Mouse (Mus musculus) MEL (cell line): ENCODE measurements around the gene Nupl2. TPM values are rescaled to one million over a fixed set of nuclear protein-coding genes. Genes with fewer than 3 reads are reported as not detected.

Experiments
- DNase-seq: peaks from one replicate; pipeline ENCODE4 v3.0.0; 2011; ENCODE audit warnings: low read depth, low spot score
- H3K27ac ChIP-seq: 2 replicates; pipeline ENCODE4 v1.5.1; 2012; ENCODE audit warnings: low read depth, mild to moderate bottlenecking, control low read depth, low read length, moderate library complexity; ENCODE audit not compliant: control insufficient read depth
- H3K27me3 ChIP-seq, 2 experiments: fragments of 150-350 bp in 1 of 2; sonication (generic) in 1 of 2; 2 replicates each; pipeline ENCODE4 v1.6.1; 2012; ENCODE audit warnings: low read length in 2 of 2, mild to moderate bottlenecking in 2 of 2, improper control_type of control experiment in 1 of 2, moderate library complexity in 1 of 2; ENCODE audit not compliant: insufficient read depth in 2 of 2, control insufficient read depth in 1 of 2
- H3K36me3 ChIP-seq, 2 experiments: 2 replicates each; pipeline ENCODE4 v1.6.1; 2012 to 2014; ENCODE audit warnings: low read length in 2 of 2, improper control_type of control experiment in 1 of 2, inconsistent platforms in 1 of 2, mild to moderate bottlenecking in 1 of 2; ENCODE audit not compliant: insufficient read depth in 2 of 2, control insufficient read depth in 1 of 2
- H3K4me1 ChIP-seq, 2 experiments: fragments of 150-350 bp in 1 of 2; sonication (generic) in 1 of 2; 2 replicates each; pipeline ENCODE4 v1.6.1; 2012; ENCODE audit warnings: low read length in 2 of 2, improper control_type of control experiment in 1 of 2, mild to moderate bottlenecking in 1 of 2; ENCODE audit not compliant: insufficient read depth in 2 of 2, control insufficient read depth in 1 of 2
- H3K4me3 ChIP-seq, 2 experiments: fragments of 150-350 bp in 1 of 2; sonication (generic) in 1 of 2; 2 replicates each; pipeline ENCODE4 v1.5.1; 2012; ENCODE audit warnings: low read depth in 2 of 2, low read length in 2 of 2, mild to moderate bottlenecking in 2 of 2, moderate library complexity in 2 of 2, control low read depth in 1 of 2, improper control_type of control experiment in 1 of 2; ENCODE audit not compliant: control insufficient read depth in 1 of 2, insufficient read depth in 1 of 2
- H3K79me2 ChIP-seq: 2 replicates; pipeline ENCODE4 v1.6.1; 2012; ENCODE audit warnings: mild to moderate bottlenecking, low read length, moderate library complexity; ENCODE audit not compliant: control insufficient read depth, poor library complexity, insufficient read depth
- H3K9ac ChIP-seq: 2 replicates; pipeline ENCODE4 v1.6.1; 2012; ENCODE audit warnings: low read depth, mild to moderate bottlenecking, control low read depth, low read length, moderate library complexity; ENCODE audit not compliant: control insufficient read depth, poor library complexity, severe bottlenecking
- H3K9me3 ChIP-seq: fragments of 150-350 bp; sonication (generic); replicated peaks from 2 replicates; pipeline ENCODE4 v1.6.1; 2012; ENCODE audit warnings: mild to moderate bottlenecking, low read length, improper control_type of control experiment, moderate library complexity; ENCODE audit not compliant: insufficient read depth
- BHLHE40 ChIP-seq: IDR thresholded peaks from 2 replicates; pipeline ENCODE4 v1.6.1; 2012; ENCODE audit warnings: low read depth, mild to moderate bottlenecking, inconsistent platforms, low read length, improper control_type of control experiment, borderline replicate concordance
- CHD1 ChIP-seq: IDR thresholded peaks from 2 replicates; pipeline ENCODE4 v1.6.1; 2012; ENCODE audit warnings: low read depth, mild to moderate bottlenecking, inconsistent platforms, low read length, improper control_type of control experiment
- CHD2 ChIP-seq: IDR thresholded peaks from 2 replicates; pipeline ENCODE4 v1.6.1; 2011; ENCODE audit warnings: low read length, improper control_type of control experiment
- CTCF ChIP-seq, 3 experiments: IDR thresholded peaks in 2 of 3; conservative IDR thresholded peaks in 1 of 3; 2 replicates each; pipeline ENCODE4 v1.5.1; 2011 to 2012; ENCODE audit warnings: low read length in 3 of 3, low read depth in 2 of 3, mild to moderate bottlenecking in 2 of 3, improper control_type of control experiment in 1 of 3, inconsistent platforms in 1 of 3, mixed read lengths in 1 of 3, moderate library complexity in 1 of 3; ENCODE audit not compliant: control insufficient read depth in 1 of 3, insufficient read depth in 1 of 3, poor library complexity in 1 of 3, severe bottlenecking in 1 of 3
- E2F4 ChIP-seq: IDR thresholded peaks from 2 replicates; pipeline ENCODE4 v1.6.1; 2011; ENCODE audit warnings: low read depth, low read length, improper control_type of control experiment, borderline replicate concordance
- ELF1 ChIP-seq: IDR thresholded peaks from 2 replicates; pipeline ENCODE4 v1.6.1; 2014; ENCODE audit warnings: low read depth, mild to moderate bottlenecking, inconsistent platforms, low read length, improper control_type of control experiment, moderate library complexity
- EP300 ChIP-seq, 2 experiments: IDR thresholded peaks; 2 replicates each; pipeline ENCODE4 v1.6.1; 2011; ENCODE audit warnings: improper control_type of control experiment in 2 of 2, low read length in 2 of 2, low read depth in 1 of 2, mild to moderate bottlenecking in 1 of 2
- ETS1 ChIP-seq: IDR thresholded peaks from 2 replicates; pipeline ENCODE4 v1.6.1; 2012; ENCODE audit warnings: low read depth, mild to moderate bottlenecking, inconsistent platforms, low read length, improper control_type of control experiment, moderate library complexity
- GABPA ChIP-seq: IDR thresholded peaks from 2 replicates; pipeline ENCODE4 v1.6.1; 2012; ENCODE audit warnings: low read depth, mild to moderate bottlenecking, inconsistent platforms, low read length, improper control_type of control experiment, moderate library complexity
- GATA1 ChIP-seq: IDR thresholded peaks from 2 replicates; pipeline ENCODE4 v1.6.1; 2011; ENCODE audit warnings: low read depth, low read length, improper control_type of control experiment
- HCFC1 ChIP-seq: IDR thresholded peaks from 2 replicates; pipeline ENCODE4 v1.6.1; 2012; ENCODE audit warnings: low read depth, mild to moderate bottlenecking, inconsistent platforms, low read length, improper control_type of control experiment, moderate library complexity
- JUND ChIP-seq: IDR thresholded peaks from 2 replicates; pipeline ENCODE4 v1.6.1; 2011; ENCODE audit warnings: low read depth, mild to moderate bottlenecking, improper control_type of control experiment, low read length
- KAT2A ChIP-seq: conservative IDR thresholded peaks from 2 replicates; pipeline ENCODE4 v1.6.1; 2012; ENCODE audit warnings: low read depth, low read length, improper control_type of control experiment, inconsistent platforms
- MAFK ChIP-seq: IDR thresholded peaks from 2 replicates; pipeline ENCODE4 v1.6.1; 2011; ENCODE audit warnings: low read depth, mild to moderate bottlenecking, low read length, improper control_type of control experiment, borderline replicate concordance
- MAX ChIP-seq: IDR thresholded peaks from 2 replicates; pipeline ENCODE4 v1.6.1; 2011; ENCODE audit warnings: low read length, improper control_type of control experiment
- MAZ ChIP-seq: IDR thresholded peaks from 2 replicates; pipeline ENCODE4 v1.6.1; 2012; ENCODE audit warnings: low read depth, mild to moderate bottlenecking, inconsistent platforms, low read length, improper control_type of control experiment
- MEF2A ChIP-seq: IDR thresholded peaks from 2 replicates; pipeline ENCODE4 v1.6.1; 2014; ENCODE audit warnings: low read depth, mild to moderate bottlenecking, inconsistent platforms, low read length, improper control_type of control experiment; ENCODE audit not compliant: poor library complexity, insufficient replicate concordance, severe bottlenecking; ENCODE audit errors: extremely low read depth
- MXI1 ChIP-seq: IDR thresholded peaks from 2 replicates; pipeline ENCODE4 v1.6.1; 2011; ENCODE audit warnings: mild to moderate bottlenecking, low read depth, low read length, improper control_type of control experiment
- MYB ChIP-seq: IDR thresholded peaks from 2 replicates; pipeline ENCODE4 v1.6.1; 2011; ENCODE audit warnings: mild to moderate bottlenecking, low read depth, low read length, improper control_type of control experiment
- MYC ChIP-seq: IDR thresholded peaks from 2 replicates; pipeline ENCODE4 v1.6.1; 2011; ENCODE audit warnings: low read depth, mild to moderate bottlenecking, low read length, improper control_type of control experiment, moderate library complexity
- NELFE ChIP-seq: IDR thresholded peaks from 2 replicates; pipeline ENCODE4 v1.6.1; 2011; ENCODE audit warnings: low read depth, low read length, improper control_type of control experiment
- POLR2AphosphoS2 ChIP-seq: IDR thresholded peaks from 2 replicates; pipeline ENCODE4 v1.6.1; 2011; ENCODE audit warnings: low read length, improper control_type of control experiment
- RAD21 ChIP-seq: IDR thresholded peaks from 2 replicates; pipeline ENCODE4 v1.6.1; 2011; ENCODE audit warnings: mild to moderate bottlenecking, low read depth, low read length, improper control_type of control experiment
- RCOR1 ChIP-seq: IDR thresholded peaks from 2 replicates; pipeline ENCODE4 v1.6.1; 2012; ENCODE audit warnings: low read depth, mild to moderate bottlenecking, inconsistent platforms, low read length, improper control_type of control experiment
- SIN3A ChIP-seq: IDR thresholded peaks from 2 replicates; pipeline ENCODE4 v1.6.1; 2012; ENCODE audit warnings: low read length, improper control_type of control experiment, inconsistent platforms
- SMC3 ChIP-seq: IDR thresholded peaks from 2 replicates; pipeline ENCODE4 v1.6.1; 2011; ENCODE audit warnings: low read depth, low read length, improper control_type of control experiment
- TAL1 ChIP-seq: IDR thresholded peaks from 2 replicates; pipeline ENCODE4 v1.6.1; 2012; ENCODE audit warnings: mild to moderate bottlenecking, inconsistent platforms, low read length, moderate library complexity, mixed read lengths
- TBP ChIP-seq: IDR thresholded peaks from 2 replicates; pipeline ENCODE4 v1.8.0; 2011; ENCODE audit warnings: low read depth, low read length, improper control_type of control experiment
- TCF12 ChIP-seq: IDR thresholded peaks from 2 replicates; pipeline ENCODE4 v1.6.1; 2014; ENCODE audit warnings: low read depth, mild to moderate bottlenecking, inconsistent platforms, low read length, improper control_type of control experiment, moderate library complexity
- UBTF ChIP-seq: IDR thresholded peaks from 2 replicates; pipeline ENCODE4 v1.6.1; 2012; ENCODE audit warnings: low read depth, mild to moderate bottlenecking, inconsistent platforms, low read length, improper control_type of control experiment, moderate library complexity, borderline replicate concordance; ENCODE audit not compliant: insufficient read depth
- USF1 ChIP-seq: IDR thresholded peaks from 2 replicates; pipeline ENCODE4 v1.6.1; 2014; ENCODE audit warnings: low read depth, mild to moderate bottlenecking, inconsistent platforms, low read length, improper control_type of control experiment, moderate library complexity
- USF2 ChIP-seq, 2 experiments: IDR thresholded peaks; 2 replicates each; pipeline ENCODE4 v1.6.1; 2011 to 2012; ENCODE audit warnings: improper control_type of control experiment in 2 of 2, low read length in 2 of 2, borderline replicate concordance in 1 of 2, inconsistent platforms in 1 of 2, low read depth in 1 of 2, mild to moderate bottlenecking in 1 of 2; ENCODE audit not compliant: insufficient read depth in 1 of 2
- ZC3H11A ChIP-seq: IDR thresholded peaks from 2 replicates; pipeline ENCODE4 v1.6.1; 2012; ENCODE audit warnings: low read depth, mild to moderate bottlenecking, inconsistent platforms, low read length, improper control_type of control experiment
- ZKSCAN1 ChIP-seq: IDR thresholded peaks from 2 replicates; pipeline ENCODE4 v1.6.1; 2012; ENCODE audit warnings: low read depth, mild to moderate bottlenecking, inconsistent platforms, low read length, improper control_type of control experiment, moderate library complexity
- ZMIZ1 ChIP-seq: IDR thresholded peaks from 2 replicates; pipeline ENCODE4 v1.6.1; 2012; ENCODE audit warnings: low read depth, mild to moderate bottlenecking, inconsistent platforms, low read length, improper control_type of control experiment, moderate library complexity
- ZNF384 ChIP-seq: IDR thresholded peaks from 2 replicates; pipeline ENCODE4 v1.6.1; 2012; ENCODE audit warnings: low read depth, mild to moderate bottlenecking, inconsistent platforms, low read length, improper control_type of control experiment
- polyA plus RNA-seq, 2 experiments: library from polyadenylated mRNA; stranded (reverse) in 1 of 2; unstranded in 1 of 2; fragments of >175 nt in 1 of 2; fragments of >200 nt in 1 of 2; gene quantifications; 2 replicates each; pipeline versions ENCODE4 v1.2.1 to v1.2.4; 2012; ENCODE audit warnings: low replicate concordance in 2 of 2, low read depth in 1 of 2; ENCODE audit not compliant: insufficient read length in 2 of 2, insufficient read depth in 1 of 2, missing spikeins in 1 of 2
- total RNA-seq: library from RNA; depleted of rRNA; stranded (reverse); fragments of 300-350 nt; gene quantifications from 2 replicates; pipeline ENCODE4 v1.2.3, GENCODE M21; 2012; rRNA removed

The Nupl2 gene
- total RNA-seq (11.9 and 13.8 TPM in 2 replicates), polyA plus RNA-seq (100 to 1,000 TPM in 1 of 2 experiments, 10 to 100 TPM in 1; 23.1 to 121 TPM)

DNA sequence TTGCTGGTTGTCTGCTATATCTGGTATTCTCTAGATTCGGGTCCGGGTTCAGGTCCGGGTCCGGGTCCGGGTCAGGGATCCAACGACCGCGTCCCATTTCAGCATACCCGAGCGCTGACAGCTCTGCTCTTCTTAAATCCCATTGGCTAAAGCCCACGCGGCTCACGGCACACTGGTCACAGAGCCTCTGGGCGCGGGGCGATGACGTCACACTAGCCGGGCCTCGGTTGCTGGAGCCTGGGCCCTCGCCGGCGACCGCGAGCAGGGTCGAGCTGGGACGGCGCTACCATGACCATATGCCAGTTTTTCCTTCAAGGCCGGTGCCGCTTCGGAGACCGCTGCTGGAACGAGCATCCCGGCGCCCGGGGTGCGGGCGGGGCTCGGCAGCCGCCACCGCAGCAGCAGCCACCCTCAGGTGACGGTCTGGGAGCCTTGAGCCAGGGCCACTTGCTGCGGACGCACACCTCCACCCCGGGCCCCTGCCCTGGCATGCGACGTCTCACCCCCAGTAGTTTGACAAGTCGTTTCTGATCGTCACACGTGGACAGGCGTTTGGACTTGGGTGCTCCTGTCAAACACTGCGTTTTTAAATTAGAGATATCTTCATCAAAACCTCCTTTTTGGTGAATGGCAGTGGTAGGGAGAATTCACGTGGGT, at the start of gene Nupl2:
Nupl2 (plus strand) TSS at position 175 of the 657 bp plus-strand sequence.
- Histone ChIP-seq H3K27ac (peak within 1 kb of the TSS; percentile 50), H3K9me3 (no peaks in the 10 kb centered on the region), H3K4me3 (peak within 1 kb of the TSS; percentile 73 to 78)
- TF ChIP-seq CHD2, result no peak
- TF ChIP-seq ZC3H11A, result no peak
- TF ChIP-seq MXI1, result peak; percentile 98
- peak; percentile 97 for TF ChIP-seq SIN3A
- TF ChIP-seq MAFK, result no peak
- no peak for TF ChIP-seq CHD1
- TF ChIP-seq ETS1, result peak; percentile 56; the same call in 1 of the 2 replicates
- TF ChIP-seq HCFC1, result peak; percentile 91
- no peak for TF ChIP-seq MEF2A
- peak; percentile 71; the same call in 1 of the 2 replicates for TF ChIP-seq MAX
- TF ChIP-seq TBP, result peak; percentile 63; the same call in 1 of the 2 replicates
- TF ChIP-seq ZKSCAN1, result no peak
- TF ChIP-seq CTCF (IDR thresholded peaks at IDR 0.05 in 2 of 3, conservative IDR thresholded peaks at IDR 0.05 in 1 of 3; ENCODE audit: control insufficient read depth in 1 of 3, insufficient read depth in 1 of 3, low read depth in 2 of 3, low read length in 3 of 3, poor library complexity in 1 of 3, severe bottlenecking in 1 of 3), result no peak
- no peak for TF ChIP-seq RCOR1
- TF ChIP-seq MYB, result peak; percentile 35; the same call in 1 of the 2 replicates
- no peak for TF ChIP-seq UBTF
- no peak for TF ChIP-seq SMC3
- TF ChIP-seq GABPA, result no peak
- no peak for TF ChIP-seq GATA1
- TF ChIP-seq E2F4, result no peak
- peak; percentile 61; the same call in 1 of the 2 replicates for TF ChIP-seq TCF12
- TF ChIP-seq NELFE, result peak; percentile 93
- TF ChIP-seq ELF1, result peak; percentile 58
- no peak; the same call in 1 of the 2 replicates for TF ChIP-seq KAT2A
- no peak; the same call in 1 of the 2 replicates for TF ChIP-seq JUND
- no peak for TF ChIP-seq ZNF384
- no peak for TF ChIP-seq EP300 (IDR thresholded peaks at IDR 0.05; ENCODE audit: low read depth in 1 of 2, low read length in 2 of 2)
- peak; percentile 62 for TF ChIP-seq USF1
- TF ChIP-seq RAD21, result no peak
- peak; percentile 62 for TF ChIP-seq MAZ
- TF ChIP-seq POLR2AphosphoS2, result peak; percentile 78
- no peak for TF ChIP-seq TAL1
- TF ChIP-seq BHLHE40, result no peak
- TF ChIP-seq MYC, result peak; percentile 66; the same call in 1 of the 2 replicates
- TF ChIP-seq ZMIZ1, result peak; percentile 76
- no peak for TF ChIP-seq USF2 (IDR thresholded peaks at IDR 0.05; ENCODE audit: borderline replicate concordance in 1 of 2, insufficient read depth in 1 of 2, low read depth in 1 of 2, low read length in 2 of 2)

More for the DNA sequence above, at the start of gene Nupl2:
- Histone ChIP-seq H3K4me1 (peaks cover 4 to 7% of the 10 kb centered on the region in 2 experiments), H3K79me2 (peaks cover 10% of the 10 kb centered on the region), H3K9ac (peak within 1 kb of the TSS; percentile 96), H3K27me3 (no peaks in the 10 kb centered on the region), H3K36me3 (peaks cover 5 to 11% of the 10 kb centered on the region in 2 experiments; a peak in 3 of 4 replicates)
- DNase-seq, result peak; percentile 99
